Mouse (Mus musculus) myocyte (in vitro differentiated cells): ENCODE results near the gene Zfp989. TPM values are rescaled to one million over a fixed set of nuclear protein-coding genes. Genes with fewer than 3 reads are reported as not detected.
"Not testable (repeated sequence)": the region's sequence is repeated elsewhere in the genome, so short reads cannot be mapped to it uniquely, and the experiment has no call there.

Source experiments
- H3K27me3 ChIP-seq: one replicate; pipeline ENCODE4 v1.6.1; 2011; ENCODE audit not compliant: control insufficient read depth, insufficient read depth, insufficient read length
- H3K36me3 ChIP-seq: one replicate; pipeline ENCODE4 v1.6.1; 2011; ENCODE audit not compliant: control insufficient read depth, insufficient read depth
- H3K4me2 ChIP-seq: one replicate; pipeline ENCODE4 v1.6.1; 2011; ENCODE audit warnings: low read depth, control low read depth
- H3K4me3 ChIP-seq: one replicate; pipeline ENCODE4 v1.5.1; 2011; ENCODE audit warnings: mild to moderate bottlenecking, control low read depth, moderate library complexity
- H3K79me2 ChIP-seq: one replicate; pipeline ENCODE4 v1.6.1; 2011; ENCODE audit not compliant: control insufficient read depth, insufficient read depth
- H3ac ChIP-seq: one replicate; pipeline ENCODE4 v1.6.1; 2011; ENCODE audit not compliant: control insufficient read depth, insufficient read length
- CEBPB ChIP-seq: IDR thresholded peaks from 2 replicates; pipeline ENCODE4 v1.6.1; 2011; ENCODE audit warnings: mild to moderate bottlenecking, moderate library complexity; ENCODE audit not compliant: poor library complexity, insufficient read depth, severe bottlenecking
- MAX ChIP-seq: IDR thresholded peaks from one replicate; pipeline ENCODE4 v1.6.1; 2011; ENCODE audit warnings: low read depth, mild to moderate bottlenecking, control low read depth
- MYOD1 ChIP-seq, 3 experiments: IDR thresholded peaks; one replicate each; pipeline ENCODE4 v1.6.1; 2011; ENCODE audit warnings: control low read depth in 2 of 3, low read depth in 2 of 3, mild to moderate bottlenecking in 2 of 3, moderate library complexity in 1 of 3; ENCODE audit not compliant: insufficient read length in 2 of 3, control insufficient read depth in 1 of 3
- MYOG ChIP-seq, 3 experiments: IDR thresholded peaks; one replicate each; pipeline ENCODE4 v1.6.1; 2011; ENCODE audit warnings: control low read depth in 2 of 3, low read depth in 2 of 3, mild to moderate bottlenecking in 2 of 3; ENCODE audit not compliant: insufficient read length in 2 of 3, control insufficient read depth in 1 of 3, insufficient read depth in 1 of 3
- USF1 ChIP-seq: IDR thresholded peaks from one replicate; pipeline ENCODE4 v1.6.1; 2011; ENCODE audit warnings: low read depth, mild to moderate bottlenecking, control low read depth, moderate library complexity
- polyA plus RNA-seq: library from polyadenylated mRNA; unstranded; fragments of >200 nt; fragmentation: generic; extraction: Trizol; gene quantifications from one replicate; pipeline ENCODE4 v1.2.1, GENCODE M21; 2012; ENCODE audit warnings: missing spikeins

The Zfp989 gene
- not detected for polyA plus RNA-seq

- not testable (repeated sequence) for H3K4me3 ChIP-seq, H3K27me3 ChIP-seq, H3ac ChIP-seq, H3K79me2 ChIP-seq, H3K36me3 ChIP-seq, H3K4me2 ChIP-seq
Measured at GRCm38 (mm10) chr4:146971757-146972156, at the start of gene Zfp989. Zfp989 (plus strand) TSS chr4:146971976.

- no peak for TF ChIP-seq MYOD1 (IDR thresholded peaks at IDR 0.05; ENCODE audit: control insufficient read depth in 1 of 3, insufficient read length in 2 of 3, low read depth in 2 of 3)
- no peak for TF ChIP-seq MAX
- TF ChIP-seq CEBPB = no peak
- TF ChIP-seq USF1 = no peak
- TF ChIP-seq MYOG (IDR thresholded peaks at IDR 0.05; ENCODE audit: control insufficient read depth in 1 of 3, insufficient read depth in 1 of 3, insufficient read length in 2 of 3, low read depth in 2 of 3) = no peak
- Histone ChIP-seq H3K4me3 (no peak overlapping the region), H3K4me2 (no peak overlapping the region), H3K27me3 (no peaks in the 10 kb centered on the region), H3K36me3 (no peaks in the 10 kb centered on the region), H3K79me2 (no peaks in the 10 kb centered on the region), H3ac (no peak overlapping the region)
Measured at GRCm38 (mm10) chr4:146932311-146933082, 39.3 kb upstream of the Zfp989 start.

- H3K36me3 ChIP-seq, H3K4me3 ChIP-seq, H3K4me2 ChIP-seq, H3ac ChIP-seq, H3K27me3 ChIP-seq, H3K79me2 ChIP-seq: not testable (repeated sequence)
Measured at GRCm38 (mm10) chr4:146941691-146942090, 30.1 kb upstream of the Zfp989 start.

- H3K36me3 ChIP-seq, H3K79me2 ChIP-seq, H3ac ChIP-seq, H3K27me3 ChIP-seq, H3K4me3 ChIP-seq, H3K4me2 ChIP-seq: not testable (repeated sequence)
Measured at GRCm38 (mm10) chr4:146976581-146976980, 4.8 kb downstream of the Zfp989 start.

- H3K4me2 ChIP-seq, H3K79me2 ChIP-seq, H3K36me3 ChIP-seq, H3K4me3 ChIP-seq, H3ac ChIP-seq, H3K27me3 ChIP-seq: not testable (repeated sequence)
Measured at GRCm38 (mm10) chr4:147018400-147018799, 46.6 kb downstream of the Zfp989 start.

- H3K4me3 ChIP-seq, H3K4me2 ChIP-seq, H3K36me3 ChIP-seq, H3ac ChIP-seq, H3K79me2 ChIP-seq, H3K27me3 ChIP-seq: not testable (repeated sequence)
Measured at GRCm38 (mm10) chr4:147021550-147021949, 49.8 kb downstream of the Zfp989 start, which contains the start of gene Rex2. Rex2 (plus strand) TSS chr4:147021850.

GRCm38 (mm10) chr4:147026374-147026773 lies 54.6 kb downstream of the Zfp989 start:
- not testable (repeated sequence) for H3K4me3 ChIP-seq, H3K4me2 ChIP-seq, H3K79me2 ChIP-seq, H3K36me3 ChIP-seq, H3ac ChIP-seq, H3K27me3 ChIP-seq

GRCm38 (mm10) chr4:147031308-147032036 lies 59.7 kb downstream of the Zfp989 start:
- H3K36me3 ChIP-seq, H3K4me2 ChIP-seq, H3ac ChIP-seq, H3K4me3 ChIP-seq, H3K79me2 ChIP-seq, H3K27me3 ChIP-seq: not testable (repeated sequence)

Other genes starting within 250 kb of the Zfp989 start
- not detected for gene Gm21411, start 62.4 kb upstream of the Zfp989 start, polyA plus RNA-seq
- gene Rex2, start 49.9 kb downstream of the Zfp989 start, polyA plus RNA-seq = 0.19 TPM
- gene Zfp991, start 160.1 kb downstream of the Zfp989 start, polyA plus RNA-seq = 0.04 TPM